Mouse (Mus musculus): ENCODE results near the gene Mus81.

GRCm38 (mm10) chr19:5488878-5489571 lies 823 bp upstream of the Mus81 start:
- TF ChIP-seq CTCF (IDR thresholded peaks at IDR 0.05; ENCODE audit: borderline replicate concordance, control insufficient read depth, extremely low read depth, insufficient read depth, low read length, poor library complexity), result peak; percentile 53; the same call in 1 of the 2 replicates
- TF ChIP-seq POLR2A (IDR thresholded peaks at IDR 0.05; ENCODE audit: control insufficient read depth, extremely low read depth, insufficient read depth, low read length, poor library complexity), result peak; percentile 82
